Mouse (Mus musculus) hindbrain, embryonic 16.5 days (tissue): ENCODE data around the gene 2310039H08Rik. TPM values are rescaled to one million over a fixed set of nuclear protein-coding genes. Genes with fewer than 3 reads are reported as not detected.

Experiments used
- ATAC-seq: fragments of 200-750 bp; cut with Nextera tagmentation; 2 replicates; pipeline ENCODE4 v1.8.0; 2017; ENCODE audit warnings: moderate TSS enrichment, moderate library complexity
- H3K27ac ChIP-seq: fragments of 300-500 bp; sonication (generic); 2 replicates; pipeline ENCODE4 v1.5.1; 2014; ENCODE audit warnings: low read depth, mild to moderate bottlenecking, control low read depth, low read length, moderate library complexity
- H3K27me3 ChIP-seq: fragments of 300-500 bp; sonication (generic); replicated peaks from 2 replicates; pipeline ENCODE4 v1.6.1; 2014; ENCODE audit warnings: low read length; ENCODE audit not compliant: control insufficient read depth, insufficient read depth
- H3K36me3 ChIP-seq: fragments of 300-500 bp; sonication (generic); 2 replicates; pipeline ENCODE4 v1.6.1; 2014; ENCODE audit warnings: mild to moderate bottlenecking, low read length, moderate library complexity, mixed read lengths; ENCODE audit not compliant: control insufficient read depth, insufficient read depth
- H3K4me1 ChIP-seq: fragments of 300-500 bp; sonication (generic); 2 replicates; pipeline ENCODE4 v1.6.1; 2014; ENCODE audit warnings: low read depth, low read length; ENCODE audit not compliant: control insufficient read depth, insufficient read depth
- H3K4me2 ChIP-seq: fragments of 300-500 bp; sonication (generic); 2 replicates; pipeline ENCODE4 v1.6.1; 2014; ENCODE audit warnings: mild to moderate bottlenecking, low read length, control low read depth, moderate library complexity
- H3K4me3 ChIP-seq: fragments of 300-500 bp; sonication (generic); 2 replicates; pipeline ENCODE4 v1.5.1; 2014; ENCODE audit warnings: mild to moderate bottlenecking, low read length, control low read depth, moderate library complexity
- H3K9ac ChIP-seq: fragments of 300-500 bp; sonication (generic); 2 replicates; pipeline ENCODE4 v1.6.1; 2014; ENCODE audit warnings: low read depth, mild to moderate bottlenecking, control low read depth, low read length, moderate library complexity
- H3K9me3 ChIP-seq: fragments of 300-500 bp; sonication (generic); 2 replicates; pipeline ENCODE4 v1.6.1; 2014; ENCODE audit warnings: mild to moderate bottlenecking, low read length, moderate library complexity; ENCODE audit not compliant: control insufficient read depth
- WGBS: fragments of 180-500 bp; shearing (Covaris S2); extraction: QIAGEN DNeasy Blood & Tissue Kit; methylation state at CpG from one replicate; pipeline ENCODE4 v1.1.7; 2014; 5-methylcytosine and 5-hydroxymethylcytosine counted together
- polyA plus RNA-seq: library from polyadenylated mRNA; unstranded; fragments of >200 nt; fragmentation: Nextera tagmentation; extraction: Ambion mirVana; gene quantifications from 2 replicates; pipeline ENCODE4 v1.2.1, GENCODE M21; 2015

2310039H08Rik gene
- 49.8 and 57.2 TPM in 2 replicates for polyA plus RNA-seq

DNA sequence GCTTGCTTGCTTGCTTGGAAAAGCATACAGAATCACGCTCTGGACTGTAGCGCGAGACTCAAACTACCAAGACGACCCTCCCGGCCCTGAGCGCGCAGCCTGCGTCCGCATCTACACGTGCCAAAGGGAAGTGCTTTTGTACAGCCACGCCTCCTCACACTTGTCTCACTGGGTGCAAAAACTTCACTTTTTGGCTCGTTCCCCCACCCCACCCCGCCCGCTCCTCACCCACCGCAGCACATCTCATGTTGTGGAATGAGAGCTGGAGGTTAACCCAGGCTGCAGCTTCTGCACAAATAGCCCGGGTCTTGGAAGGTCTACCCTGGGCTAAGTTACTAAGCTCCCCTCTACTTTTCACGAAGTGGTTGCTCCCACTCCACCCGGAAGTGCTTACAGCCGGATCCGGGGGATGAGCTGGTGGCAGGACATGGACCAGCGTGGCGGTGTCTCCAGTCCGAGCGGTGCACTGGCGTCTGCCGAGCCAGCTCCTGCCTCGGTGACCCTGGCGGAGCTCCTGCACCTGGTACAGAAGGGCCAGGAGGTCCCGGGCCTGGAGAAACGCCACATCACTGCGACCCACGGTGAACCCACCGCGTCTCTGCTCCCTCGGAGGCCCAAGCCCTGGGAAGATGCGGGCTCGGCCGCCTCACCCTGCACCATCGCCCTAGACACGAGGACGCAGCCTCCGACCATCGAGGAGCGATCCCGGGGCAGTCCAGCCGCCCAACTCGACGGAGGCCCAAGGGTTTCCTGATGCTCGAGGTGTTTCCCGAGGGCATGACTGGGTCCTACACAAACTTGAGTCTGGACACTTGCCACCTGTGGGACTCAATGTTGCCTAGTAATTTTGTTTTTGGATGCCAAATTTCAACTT lies at the start of gene 2310039H08Rik:
TSS of gene 2310039H08Rik (plus strand) at position 232 of the 874 bp plus-strand sequence.
- H3K36me3 ChIP-seq, result peaks cover 24% of the 10 kb centered on the region
- peaks cover 16% of the 10 kb centered on the region for H3K4me1 ChIP-seq
- peak within 1 kb of the TSS; percentile 84 for H3K27ac ChIP-seq
- no peaks in the 10 kb centered on the region for H3K9me3 ChIP-seq
- H3K4me2 ChIP-seq, result peak within 1 kb of the TSS; percentile 89
- H3K27me3 ChIP-seq, result no peaks in the 10 kb centered on the region
- ATAC-seq, result peak; percentile 95
- H3K9ac ChIP-seq, result peak within 1 kb of the TSS; percentile 88
- under 1% methylated on average over 50 of the region's 50 CpGs for whole genome bisulfite sequencing
- H3K4me3 ChIP-seq, result peak within 1 kb of the TSS; percentile 93

DNA sequence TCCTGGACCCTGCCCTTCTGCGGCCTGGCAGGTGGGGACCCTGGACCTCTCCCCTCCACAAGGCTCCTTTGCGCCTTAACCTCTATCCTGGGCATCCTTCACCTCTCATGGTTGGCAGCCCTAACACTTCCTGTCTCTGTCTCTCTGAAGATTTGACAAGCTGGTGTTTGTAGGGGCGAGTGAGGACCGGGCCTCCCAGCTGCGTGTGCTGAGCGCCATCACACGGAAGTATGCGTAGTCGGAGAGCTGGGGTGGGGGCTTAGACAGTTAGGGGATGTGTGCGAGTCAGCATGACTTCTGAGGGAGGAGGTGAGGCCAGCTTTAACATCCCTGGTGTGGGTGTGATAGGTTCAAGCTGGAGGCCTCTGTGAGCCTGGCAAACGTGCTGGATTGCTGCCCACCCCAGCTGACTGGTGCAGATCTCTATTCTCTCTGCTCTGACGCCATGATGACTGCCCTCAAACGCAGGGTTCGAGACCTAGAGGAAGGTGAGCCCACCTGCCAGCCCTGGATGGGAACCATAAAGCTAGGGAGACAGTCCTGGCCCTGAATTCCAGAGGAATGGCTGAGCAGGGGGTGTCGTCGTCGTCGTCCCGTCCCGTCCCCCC lies 47.9 kb upstream of the 2310039H08Rik start:
- ATAC-seq, result no peak
- WGBS, result 81% methylated on average over 20 of the region's 20 CpGs
- H3K36me3 ChIP-seq, result peaks cover 15% of the 10 kb centered on the region

DNA sequence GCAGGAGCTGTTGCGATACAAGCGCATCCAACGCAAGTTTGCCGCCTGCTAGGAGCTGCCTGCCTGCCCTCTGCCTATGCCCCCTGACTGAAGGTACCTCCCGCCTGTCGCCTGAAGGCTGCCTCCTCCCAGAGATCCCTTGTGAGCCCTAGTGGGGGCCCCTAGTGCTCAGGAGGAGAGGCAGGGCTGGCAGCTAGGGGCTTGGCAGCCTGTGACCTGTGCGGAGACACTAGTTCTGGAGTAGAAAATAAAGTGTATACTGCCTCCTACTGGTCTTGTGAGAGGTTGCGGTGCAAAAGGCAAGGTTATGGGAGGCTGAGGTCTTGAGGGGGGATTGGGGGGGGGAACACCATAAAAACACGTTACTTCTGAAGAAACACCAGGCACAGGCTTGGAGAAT lies 47.2 kb upstream of the 2310039H08Rik start:
- Histone ChIP-seq H3K27me3 (no peaks in the 10 kb centered on the region), H3K27ac (no peak overlapping the region), H3K9ac (no peak overlapping the region), H3K4me1 (no peaks in the 10 kb centered on the region), H3K4me2 (no peak overlapping the region), H3K9me3 (no peaks in the 10 kb centered on the region), H3K36me3 (peaks cover 15% of the 10 kb centered on the region), H3K4me3 (no peak overlapping the region)
- 50% methylated on average over 9 of the region's 9 CpGs for WGBS
- no peak for ATAC-seq

More for the DNA sequence above, 47.9 kb upstream of the 2310039H08Rik start:
- Histone ChIP-seq H3K27me3 (no peaks in the 10 kb centered on the region), H3K9me3 (no peaks in the 10 kb centered on the region), H3K27ac (no peak overlapping the region), H3K4me1 (no peaks in the 10 kb centered on the region), H3K4me3 (no peak overlapping the region), H3K4me2 (no peak overlapping the region), H3K9ac (no peak overlapping the region)

DNA sequence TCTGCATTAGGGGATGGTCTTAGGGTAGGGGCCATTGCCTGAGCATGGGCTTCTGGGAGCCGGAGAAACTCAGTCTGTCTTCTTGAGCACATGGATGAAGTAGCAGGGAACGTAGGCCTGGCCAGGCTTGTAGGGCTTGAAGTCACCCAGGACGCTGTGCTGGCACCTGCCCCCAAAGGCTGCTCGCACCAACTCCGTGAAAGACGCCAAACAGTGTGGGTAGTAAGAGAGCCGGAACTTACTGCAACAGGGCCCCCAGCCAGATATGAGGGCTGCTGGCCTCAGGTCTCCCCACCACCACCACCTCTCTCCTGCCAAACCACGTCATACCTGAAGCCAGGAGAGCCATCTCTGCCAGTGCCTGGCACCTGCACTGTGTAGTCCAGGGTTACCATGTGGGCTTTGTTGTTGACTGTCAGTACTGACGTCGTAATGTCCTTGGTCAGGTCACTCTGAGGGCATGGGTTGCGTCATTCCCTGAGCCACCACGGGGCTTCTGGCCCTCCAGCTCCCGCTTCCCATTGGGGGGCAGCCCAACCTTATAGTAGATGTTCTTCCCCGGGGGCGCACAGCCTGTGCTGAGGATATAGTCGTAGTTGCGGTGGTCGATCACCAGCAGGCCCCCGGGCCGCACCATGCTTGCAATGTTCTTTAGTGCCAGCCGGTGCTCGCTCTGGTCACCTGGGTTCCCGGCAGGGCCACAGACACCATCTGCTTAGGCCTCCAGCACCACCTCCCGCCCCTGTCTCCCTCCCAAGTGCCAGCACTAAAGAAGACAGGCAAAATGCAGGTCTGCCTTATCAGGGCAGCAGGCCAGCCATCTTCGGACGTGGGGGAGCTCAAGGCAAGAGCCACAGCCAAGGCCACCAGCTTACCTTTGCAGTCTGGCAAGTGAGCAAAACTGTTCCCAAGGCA lies 46.4 kb upstream of the 2310039H08Rik start:
- no peak overlapping the region for H3K9ac ChIP-seq
- peaks cover 15% of the 10 kb centered on the region for H3K36me3 ChIP-seq
- no peak overlapping the region for H3K27ac ChIP-seq
- no peak overlapping the region for H3K4me3 ChIP-seq
- WGBS, result 93% methylated on average over 26 of the region's 26 CpGs
- H3K27me3 ChIP-seq, result no peaks in the 10 kb centered on the region
- H3K9me3 ChIP-seq, result no peaks in the 10 kb centered on the region
- H3K4me1 ChIP-seq, result no peaks in the 10 kb centered on the region
- H3K4me2 ChIP-seq, result no peak overlapping the region
- no peak for ATAC-seq

DNA sequence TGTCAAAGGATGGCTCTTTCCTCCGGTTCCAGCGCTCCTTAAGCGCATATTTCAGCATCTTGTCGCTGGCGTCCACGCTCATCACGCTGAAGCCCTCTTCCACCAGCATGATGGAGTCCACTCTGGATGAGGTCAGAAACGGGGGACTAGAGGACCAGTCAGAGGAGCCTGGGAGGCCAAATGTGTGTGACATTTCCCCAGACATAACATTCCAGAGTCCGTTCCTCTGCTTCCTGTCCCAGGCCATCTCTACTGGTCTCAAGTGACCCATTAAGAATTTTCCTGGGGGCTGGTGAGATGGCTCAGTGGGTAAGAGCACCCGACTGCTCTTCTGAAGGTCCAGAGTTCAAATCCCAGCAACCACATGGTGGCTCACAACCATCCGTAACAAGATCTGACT lies 45.2 kb upstream of the 2310039H08Rik start:
- Histone ChIP-seq H3K4me2 (no peak overlapping the region), H3K27me3 (no peaks in the 10 kb centered on the region), H3K27ac (no peak overlapping the region), H3K9me3 (no peaks in the 10 kb centered on the region), H3K4me3 (no peak overlapping the region), H3K4me1 (no peaks in the 10 kb centered on the region), H3K9ac (no peak overlapping the region), H3K36me3 (peaks cover 9% of the 10 kb centered on the region)
- no peak for ATAC-seq
- 91% methylated on average over 11 of the region's 11 CpGs for WGBS

DNA sequence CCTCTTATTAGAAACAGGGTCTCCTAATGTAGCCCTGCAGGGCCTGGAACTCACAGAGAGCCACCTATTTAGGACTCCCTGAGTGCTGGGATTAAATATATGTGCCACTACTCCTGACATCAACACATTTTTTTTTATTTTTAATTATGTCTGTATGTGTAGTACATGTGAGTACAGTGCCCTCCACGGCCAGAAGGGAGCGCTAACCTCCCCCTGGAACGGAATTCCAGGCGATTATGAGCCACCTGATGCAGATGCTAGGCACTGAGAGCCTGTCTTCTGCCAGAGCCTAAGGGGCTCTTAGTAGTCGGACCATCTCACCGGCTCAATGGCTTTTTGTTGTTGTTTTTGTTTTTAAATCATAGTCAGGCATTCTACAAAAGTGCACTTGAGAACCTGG lies 44.4 kb upstream of the 2310039H08Rik start:
- no peaks in the 10 kb centered on the region for H3K4me1 ChIP-seq
- 47% methylated on average over 6 of the region's 6 CpGs for WGBS
- ATAC-seq, result no peak

DNA sequence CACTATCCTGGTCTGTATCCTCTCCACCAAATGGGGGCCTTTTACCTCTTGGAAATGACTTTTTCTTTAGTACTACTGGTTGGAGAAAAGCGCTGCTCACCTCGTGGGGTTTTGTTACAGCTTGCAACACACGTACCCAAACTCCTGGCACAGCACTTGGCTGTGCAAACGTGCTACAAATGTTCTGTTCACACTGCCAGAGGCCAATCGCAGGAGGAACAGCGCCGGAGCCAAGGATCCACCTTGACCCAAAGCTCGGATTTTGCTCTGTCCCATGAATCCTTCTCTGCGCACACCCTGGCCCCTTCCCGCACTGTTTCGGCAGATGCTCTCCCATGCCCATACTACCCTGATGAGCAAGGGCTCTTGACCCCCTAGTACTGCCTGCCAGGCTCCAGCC lies 43.9 kb upstream of the 2310039H08Rik start:
- Histone ChIP-seq H3K9ac (no peak overlapping the region), H3K27me3 (no peaks in the 10 kb centered on the region), H3K4me2 (no peak overlapping the region), H3K9me3 (no peaks in the 10 kb centered on the region), H3K36me3 (peaks cover 7% of the 10 kb centered on the region; the same call in 1 of the 2 replicates), H3K4me3 (no peak overlapping the region), H3K4me1 (no peaks in the 10 kb centered on the region), H3K27ac (no peak overlapping the region)
- 55% methylated on average over 11 of the region's 11 CpGs for WGBS
- no peak for ATAC-seq

More for the DNA sequence above, 44.4 kb upstream of the 2310039H08Rik start:
- Histone ChIP-seq H3K27me3 (no peaks in the 10 kb centered on the region), H3K36me3 (peaks cover 7% of the 10 kb centered on the region; the same call in 1 of the 2 replicates), H3K27ac (no peak overlapping the region), H3K9me3 (no peaks in the 10 kb centered on the region), H3K4me2 (no peak overlapping the region), H3K9ac (no peak overlapping the region), H3K4me3 (no peak overlapping the region)

DNA sequence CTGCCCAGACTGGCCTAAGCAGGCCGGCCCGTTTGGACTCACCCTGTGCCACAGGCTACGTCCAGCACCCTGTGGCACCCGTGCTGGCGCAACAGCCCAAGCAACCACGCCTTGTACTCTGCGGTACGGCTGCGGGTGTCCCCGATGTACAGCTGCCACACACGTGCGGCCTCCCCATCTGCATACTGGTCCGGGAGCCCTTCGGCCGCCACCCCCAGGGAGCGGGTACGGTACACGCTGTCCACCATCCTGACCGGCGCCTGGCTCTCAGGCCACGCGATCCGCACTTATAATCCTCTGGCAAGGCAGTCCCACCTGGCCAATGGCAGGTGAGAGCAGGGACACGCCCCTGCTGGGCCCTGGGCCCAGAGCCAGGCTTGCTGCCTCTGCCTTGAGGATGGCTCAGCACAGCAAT lies 43.5 kb upstream of the 2310039H08Rik start, which contains the start of gene Gnmt:
TSS of gene Gnmt (minus strand) at position 265 of the 415 bp plus-strand sequence.
- Histone ChIP-seq H3K27me3 (no peaks in the 10 kb centered on the region), H3K4me1 (no peaks in the 10 kb centered on the region), H3K36me3 (peaks cover 7% of the 10 kb centered on the region; the same call in 1 of the 2 replicates), H3K27ac (no peak within 1 kb of the TSS), H3K9ac (no peak within 1 kb of the TSS), H3K4me2 (peak within 1 kb of the TSS; percentile 25; the same call in 1 of the 2 replicates), H3K9me3 (no peaks in the 10 kb centered on the region), H3K4me3 (no peak within 1 kb of the TSS)
- 26% methylated on average over 24 of the region's 24 CpGs for WGBS
- peak; percentile 25; the same call in 1 of the 2 replicates for ATAC-seq
